Mouse (Mus musculus): ENCODE data around the gene Olfr311. TPM values are rescaled to one million over a fixed set of nuclear protein-coding genes. Genes with fewer than 3 reads are reported as not detected.

Gene Olfr311
- polyA plus RNA-seq (2017; shearing (Covaris generic)): under 1 TPM; 0.12 to 0.17 TPM

DNA sequence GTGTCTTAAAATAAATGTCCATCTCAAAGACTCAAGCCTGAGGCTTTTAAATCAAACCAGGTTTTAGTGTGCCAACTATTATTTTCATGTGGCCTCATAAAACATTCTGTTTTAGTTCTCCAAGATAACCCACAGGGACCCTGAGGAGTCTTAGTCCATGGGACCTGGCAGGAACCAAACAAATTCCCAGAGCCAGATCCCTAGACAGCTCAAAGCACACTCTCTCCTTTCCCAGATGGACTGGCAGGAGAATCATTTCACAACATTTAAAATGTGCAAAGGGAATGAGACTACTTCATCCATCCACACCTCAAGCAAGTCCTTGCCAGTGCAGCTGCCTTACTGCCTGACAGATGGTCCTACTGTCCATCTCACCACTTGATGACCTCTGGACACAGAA lies at the start of gene Olfr311:
Gene Olfr311 (plus strand): TSS at position 301 of the 400 bp plus-strand sequence.

GRCm38 (mm10) chr11:58801558-58802228 lies 37.4 kb upstream of the Olfr311 start, which contains the start of gene Fam183b:
Gene Fam183b (minus strand): TSS chr11:58801960.

GRCm38 (mm10) chr11:58814700-58815099 lies 24.4 kb upstream of the Olfr311 start, which contains the start of gene Olfr313:
Gene Olfr313 (plus strand): TSS chr11:58815000.

GRCm38 (mm10) chr11:58828937-58829336 lies 10.1 kb upstream of the Olfr311 start, which contains the start of gene Olfr312:
Gene Olfr312 (plus strand): TSS chr11:58829237.

DNA sequence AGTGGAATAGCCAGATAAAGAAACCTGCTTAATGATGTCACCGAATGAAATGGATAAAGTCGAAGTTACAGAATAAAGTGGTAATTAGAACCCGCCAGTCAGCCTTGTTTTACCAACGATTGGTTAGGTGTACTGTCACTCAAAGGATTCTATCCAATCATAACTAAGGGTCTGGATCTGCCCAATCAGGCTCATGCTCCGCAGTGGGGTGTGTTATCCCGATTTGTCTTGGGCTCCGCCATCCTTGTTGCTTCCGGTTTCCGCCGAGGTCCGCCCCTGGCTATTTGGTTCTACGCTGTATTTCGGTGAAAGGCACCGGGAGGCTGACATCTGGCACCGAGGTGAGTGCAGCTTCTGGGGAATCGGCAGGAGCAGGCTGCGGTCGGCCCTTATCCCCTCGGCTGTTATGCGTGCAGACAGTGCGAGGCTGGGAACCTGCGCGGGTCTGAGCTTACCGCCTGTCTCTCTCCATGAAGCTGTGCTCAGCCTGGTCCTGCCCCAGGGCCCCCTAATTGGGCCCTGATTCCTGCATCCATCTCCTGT lies 7.9 kb downstream of the Olfr311 start, which contains the start of gene Gm12258:
Gene Gm12258 (plus strand): TSS at position 240 of the 543 bp plus-strand sequence.

GRCm38 (mm10) chr11:58867039-58867953 lies 28.2 kb downstream of the Olfr311 start, which contains the start of gene 2810021J22Rik:
Gene 2810021J22Rik (plus strand): TSS chr11:58867216.

Other genes with a start within 250 kb of the Olfr311 start
- not detected for gene Olfr324, start 244.1 kb upstream of the Olfr311 start, polyA plus RNA-seq (2017; shearing (Covaris generic))
- under 1 TPM in 1 of 2 experiments, not detected in 1; 0.66 TPM for gene 2210407C18Rik, start 223.2 kb upstream of the Olfr311 start, polyA plus RNA-seq (2017; shearing (Covaris generic))
- not detected for gene Olfr323, start 208.8 kb upstream of the Olfr311 start, polyA plus RNA-seq (2017; shearing (Covaris generic))
- gene Trim58, start 198.8 kb upstream of the Olfr311 start, polyA plus RNA-seq (2017; shearing (Covaris generic)): under 1 TPM; 0.07 to 0.29 TPM
- gene Olfr322, start 180.5 kb upstream of the Olfr311 start, polyA plus RNA-seq (2017; shearing (Covaris generic)): not detected
- gene Olfr320, start 158.2 kb upstream of the Olfr311 start, polyA plus RNA-seq (2017; shearing (Covaris generic)): under 1 TPM in 1 of 2 experiments, not detected in 1; 0.48 TPM
- under 1 TPM in 1 of 2 experiments, not detected in 1; 0.10 TPM for gene Olfr319, start 140.1 kb upstream of the Olfr311 start, polyA plus RNA-seq (2017; shearing (Covaris generic))
- gene Olfr318, start 115.2 kb upstream of the Olfr311 start, polyA plus RNA-seq (2017; shearing (Covaris generic)): under 1 TPM; 0.07 to 0.40 TPM
- not detected for gene Olfr317, start 100.0 kb upstream of the Olfr311 start, polyA plus RNA-seq (2017; shearing (Covaris generic))
- gene Olfr316, start 86.5 kb upstream of the Olfr311 start, polyA plus RNA-seq (2017; shearing (Covaris generic)): not detected
- gene Olfr315, start 66.1 kb upstream of the Olfr311 start, polyA plus RNA-seq (2017; shearing (Covaris generic)): not detected
- gene Olfr314, start 56.3 kb upstream of the Olfr311 start, polyA plus RNA-seq (2017; shearing (Covaris generic)): under 1 TPM in 1 of 2 experiments, not detected in 1; 0.39 TPM
- gene Fam183b, start 37.3 kb upstream of the Olfr311 start, polyA plus RNA-seq (2017; shearing (Covaris generic)): not detected
- gene Olfr313, start 24.3 kb upstream of the Olfr311 start, polyA plus RNA-seq (2017; shearing (Covaris generic)): not detected
- under 1 TPM in 1 of 2 experiments, not detected in 1; 0.10 TPM for gene Olfr312, start 10.0 kb upstream of the Olfr311 start, polyA plus RNA-seq (2017; shearing (Covaris generic))
- gene Gm12258, start 7.9 kb downstream of the Olfr311 start, polyA plus RNA-seq (2017; shearing (Covaris generic)): 10 to 100 TPM in 1 of 2 experiments, 1 to 10 TPM in 1; 7.6 to 12.7 TPM
- 10 to 100 TPM in 1 of 2 experiments, 1 to 10 TPM in 1; 6.5 to 10.4 TPM for gene 2810021J22Rik, start 28.0 kb downstream of the Olfr311 start, polyA plus RNA-seq (2017; shearing (Covaris generic))
- gene Zfp39, start 65.0 kb downstream of the Olfr311 start, polyA plus RNA-seq (2017; shearing (Covaris generic)): 10 to 100 TPM; 10.1 to 11.1 TPM
- gene Btnl10, start 78.7 kb downstream of the Olfr311 start, polyA plus RNA-seq (2017; shearing (Covaris generic)): under 1 TPM; 0.04 to 0.98 TPM
- 100 to 1,000 TPM; 265 to 350 TPM for gene Rnf187, start 99.7 kb downstream of the Olfr311 start, polyA plus RNA-seq (2017; shearing (Covaris generic))
- gene Hist3h2ba, start 109.7 kb downstream of the Olfr311 start, polyA plus RNA-seq (2017; shearing (Covaris generic)): 10 to 100 TPM; 19.5 to 31.1 TPM
- 10 to 100 TPM; 17.6 to 36.4 TPM for gene Hist3h2a, start 115.4 kb downstream of the Olfr311 start, polyA plus RNA-seq (2017; shearing (Covaris generic))
- 1 to 10 TPM in 1 of 2 experiments, under 1 TPM in 1; 0.16 to 2.8 TPM for gene Trim17, start 115.4 kb downstream of the Olfr311 start, polyA plus RNA-seq (2017; shearing (Covaris generic))
- gene Trim11, start 138.8 kb downstream of the Olfr311 start, polyA plus RNA-seq (2017; shearing (Covaris generic)): 10 to 100 TPM; 46.7 to 64.0 TPM

Measured in inflammation-experienced regulatory T-cells (primary cell).